Mouse (Mus musculus): ENCODE data around the gene Ccser2. TPM values are rescaled to one million over a fixed set of nuclear protein-coding genes. Genes with fewer than 3 reads are reported as not detected.

Gene Ccser2
- total and polyA plus RNA-seq, 3 experiments, result 6.8 to 37.4 (median 37.0) TPM

- DNase-seq, result no peak
Observed at GRCm38 (mm10) chr14:36937941-36938340, 30.6 kb downstream of the Ccser2 start.

DNA sequence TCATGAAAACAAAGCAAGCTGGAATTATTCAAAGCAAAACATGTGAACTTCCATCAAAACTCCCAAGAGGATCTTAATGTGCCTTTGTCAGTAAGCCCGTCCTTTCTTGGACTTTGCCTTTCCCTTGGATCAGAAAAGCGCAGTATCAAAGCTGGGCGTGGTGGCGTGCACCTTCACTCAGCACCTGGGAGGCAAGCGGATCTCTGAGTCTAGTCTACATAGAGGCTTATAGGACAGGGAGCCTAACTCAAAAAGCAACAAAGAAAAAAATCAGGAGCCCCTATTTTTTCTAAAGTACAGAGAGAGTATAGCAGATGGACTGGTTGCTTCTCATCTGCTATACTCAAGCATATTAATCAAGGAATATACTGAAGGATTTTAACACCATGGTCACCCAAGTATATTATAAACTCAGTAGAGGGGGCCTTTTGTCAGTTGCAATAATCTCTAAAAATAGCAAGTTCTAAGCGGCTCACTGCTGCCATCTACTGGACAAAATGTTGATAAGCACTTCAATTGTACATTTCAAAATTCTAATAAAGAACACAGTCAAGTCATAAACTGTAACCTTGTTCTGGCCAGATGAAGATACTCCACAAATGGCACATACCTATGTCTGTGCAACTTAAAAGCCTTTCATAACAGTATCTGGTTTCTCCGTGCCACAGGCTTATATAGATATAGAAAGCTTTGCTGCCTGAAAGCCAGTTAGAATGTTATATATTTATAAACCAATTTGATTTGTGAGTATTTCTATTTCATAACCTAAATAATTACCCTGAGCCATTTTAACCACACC lies 31.3 kb downstream of the Ccser2 start:
- no peak for DNase-seq

- DNase-seq, result no peak
Observed at GRCm38 (mm10) chr14:36932638-36933382, 35.8 kb downstream of the Ccser2 start.

- no peak for DNase-seq
Observed at GRCm38 (mm10) chr14:36932038-36932437, 36.5 kb downstream of the Ccser2 start.

- DNase-seq, result no peak
Observed at GRCm38 (mm10) chr14:36923383-36923782, 45.2 kb downstream of the Ccser2 start.

DNA sequence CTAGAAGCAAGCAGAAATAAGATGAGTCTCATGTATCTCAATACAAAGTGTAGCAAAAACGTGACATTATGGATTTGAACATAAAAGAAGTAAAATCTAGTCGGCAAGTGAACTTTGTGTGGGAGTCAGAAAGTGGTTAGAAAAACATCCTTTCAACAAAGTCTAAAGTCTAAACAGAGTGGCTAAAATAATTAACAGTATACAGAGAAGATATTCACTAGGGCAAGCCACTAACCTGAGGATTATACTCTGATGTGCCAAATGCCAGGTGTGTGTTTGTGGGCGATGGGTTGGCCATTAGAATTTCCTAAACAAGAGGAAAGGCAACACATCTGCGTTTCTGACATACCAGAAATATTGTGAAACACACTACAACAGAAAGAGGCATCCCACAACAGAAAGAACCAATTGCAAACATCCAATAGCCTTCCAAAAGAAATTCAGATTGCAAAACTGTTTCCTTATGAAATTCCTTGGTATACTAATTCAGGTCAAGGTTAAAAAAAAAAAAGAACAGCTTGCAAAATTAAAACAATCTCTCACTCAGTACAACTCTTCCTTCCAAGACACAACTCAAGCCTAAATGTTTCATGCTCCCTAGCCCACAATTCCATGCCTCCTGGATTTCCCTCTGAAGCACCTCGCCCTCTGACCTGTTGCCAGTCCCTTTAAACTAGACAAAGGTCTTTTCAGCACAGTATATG lies 47.1 kb downstream of the Ccser2 start:
- peak; percentile 9 for DNase-seq

- no peak for DNase-seq
Observed at GRCm38 (mm10) chr14:36919886-36920285, 48.7 kb downstream of the Ccser2 start.

GRCm38 (mm10) chr14:36919146-36919545 lies 49.4 kb downstream of the Ccser2 start:
- DNase-seq, result peak; percentile 79

- DNase-seq, result no peak
Observed at GRCm38 (mm10) chr14:36915203-36915602, 53.4 kb downstream of the Ccser2 start.

DNA sequence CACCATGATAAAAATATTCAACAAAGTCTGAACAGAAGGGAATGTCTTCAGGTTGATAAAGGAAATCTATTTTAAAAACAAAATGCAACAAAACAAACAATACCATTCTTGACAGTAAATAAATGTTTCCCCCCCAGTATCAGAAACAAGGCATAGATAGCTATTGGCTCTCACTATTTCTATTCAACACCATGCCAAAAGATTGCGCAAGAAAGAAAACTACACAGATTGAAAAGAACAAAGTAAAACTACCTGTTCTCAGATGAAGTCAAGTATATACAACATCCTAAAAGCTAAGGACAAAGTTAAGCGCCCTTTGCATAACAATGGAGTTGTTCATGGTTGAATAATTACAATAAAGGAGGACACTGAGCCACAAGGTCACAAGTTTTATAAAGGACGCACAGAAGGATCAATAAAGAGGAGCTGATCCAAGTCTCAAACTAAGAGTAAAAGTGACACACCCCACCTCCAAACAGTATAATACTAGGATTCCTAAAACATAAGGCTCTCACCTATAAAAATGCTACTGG lies 54.0 kb downstream of the Ccser2 start:
- no peak for DNase-seq

DNA sequence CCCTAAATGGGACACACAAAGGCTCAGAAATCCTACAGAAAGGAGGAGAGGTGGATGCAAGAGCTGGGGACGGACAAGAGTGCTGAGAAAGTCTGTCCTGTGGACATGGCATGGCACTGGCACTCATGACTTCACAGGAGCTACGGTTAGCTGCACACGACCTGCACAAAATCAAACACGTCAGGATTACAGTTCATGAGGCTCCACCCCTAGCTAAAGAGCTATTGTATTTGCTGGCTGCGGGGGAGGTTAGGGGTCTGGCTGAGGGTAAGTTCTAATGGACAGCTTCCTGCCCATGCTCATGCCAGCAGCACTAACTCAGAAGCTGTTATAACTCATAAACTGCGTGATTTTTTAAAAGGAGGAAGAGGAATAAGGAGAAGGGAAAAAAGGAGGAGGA lies 56.8 kb downstream of the Ccser2 start:
- no peak for DNase-seq

- DNase-seq, result no peak
Observed at GRCm38 (mm10) chr14:36905809-36906522, 62.6 kb downstream of the Ccser2 start.

GRCm38 (mm10) chr14:36904206-36904605 lies 64.4 kb downstream of the Ccser2 start:
- no peak for DNase-seq

DNA sequence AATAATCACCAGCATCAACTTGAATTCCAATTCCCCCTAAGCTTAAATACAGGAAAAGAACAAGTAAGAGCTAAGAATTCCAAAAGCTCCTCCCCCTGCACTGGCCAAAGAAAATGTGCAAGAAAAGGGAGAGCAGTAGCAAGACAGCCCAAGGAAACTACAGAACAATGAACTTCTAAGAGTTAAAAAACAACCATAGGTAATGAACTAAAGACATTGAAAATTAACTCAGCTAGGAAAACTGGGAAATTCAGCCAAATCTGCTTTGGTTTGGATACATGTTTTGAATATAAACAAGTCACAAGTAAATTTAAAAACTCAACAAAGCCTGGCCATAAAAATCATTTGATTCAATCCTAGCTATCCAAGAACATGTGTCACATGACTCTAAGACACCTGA lies 67.7 kb downstream of the Ccser2 start:
- no peak for DNase-seq

DNA sequence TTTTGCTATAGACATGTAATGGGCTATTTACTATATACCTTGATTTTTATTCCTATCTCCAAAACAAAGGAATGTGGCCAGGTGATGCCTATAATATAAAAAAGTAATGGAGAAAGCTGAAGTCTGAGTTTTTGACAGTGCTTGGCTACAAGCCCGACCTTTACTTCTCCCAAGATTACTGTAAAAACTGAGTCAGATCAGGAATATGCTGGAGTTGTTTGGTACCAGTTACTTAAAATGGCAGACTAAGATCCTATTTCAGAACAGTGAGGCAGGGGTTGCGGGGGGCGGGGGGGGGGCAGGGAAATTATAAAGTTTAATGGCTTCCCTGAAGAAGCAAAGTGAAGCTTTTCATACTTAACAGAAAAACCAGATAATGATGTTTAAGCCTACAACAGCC lies 73.9 kb downstream of the Ccser2 start:
- DNase-seq, result no peak

GRCm38 (mm10) chr14:36892762-36893358 lies 75.7 kb downstream of the Ccser2 start:
- peak; percentile 40 for DNase-seq

DNA sequence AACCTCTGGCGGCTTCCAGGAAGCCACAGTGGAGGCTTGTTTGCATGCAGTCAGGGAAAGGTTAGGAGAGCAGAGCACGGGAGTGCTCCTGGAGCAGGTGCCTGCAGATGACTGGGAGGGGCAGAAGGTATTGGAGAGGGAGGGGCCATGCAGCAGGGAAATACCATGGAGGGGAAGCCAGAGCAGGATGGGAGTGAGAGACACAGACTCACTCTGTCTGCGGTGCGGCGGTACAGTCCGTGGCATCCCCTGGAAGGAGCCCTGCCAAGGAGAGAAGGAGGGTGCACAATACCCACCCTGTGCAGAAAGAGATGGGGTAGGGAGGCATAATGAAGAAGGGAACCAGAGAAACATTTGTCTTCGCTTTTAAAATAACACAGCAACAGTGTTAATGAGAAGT lies 78.4 kb downstream of the Ccser2 start:
- DNase-seq, result no peak

DNA sequence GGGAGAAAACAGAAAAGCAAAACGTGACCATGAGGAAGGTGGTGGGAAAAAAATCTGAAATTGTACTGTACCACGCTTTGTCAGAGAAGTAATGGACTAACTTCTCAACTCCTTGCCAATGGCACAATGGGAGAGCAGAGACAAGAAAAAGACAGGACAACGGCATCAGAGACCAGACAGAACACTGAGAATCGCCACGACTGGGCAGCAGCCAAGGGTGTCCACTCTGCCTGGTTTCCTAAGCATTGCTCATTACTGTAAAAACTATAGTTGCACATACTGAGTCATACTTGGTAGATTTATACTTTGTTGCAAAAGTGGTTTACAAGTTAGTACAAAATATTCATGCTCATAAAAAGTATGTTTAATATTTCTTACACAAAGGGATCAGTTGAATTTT lies 82.9 kb downstream of the Ccser2 start:
- peak; percentile 63 for DNase-seq

GRCm38 (mm10) chr14:36885117-36885516 lies 83.5 kb downstream of the Ccser2 start:
- DNase-seq, result peak; percentile 62

GRCm38 (mm10) chr14:36883576-36883975 lies 85.0 kb downstream of the Ccser2 start:
- no peak for DNase-seq

GRCm38 (mm10) chr14:36870257-36870656 lies 98.3 kb downstream of the Ccser2 start:
- no peak for DNase-seq

Data from adrenal gland, adult 2 months (tissue).